Mouse (Mus musculus) heart, embryonic 14.5 days (tissue): Measurements from ENCODE around the gene Colca2. TPM values are rescaled to one million over a fixed set of nuclear protein-coding genes. Genes with fewer than 3 reads are reported as not detected.

Source experiments
- ATAC-seq: fragments of 200-750 bp; cut with Nextera tagmentation; 2 replicates; pipeline ENCODE4 v1.8.0; 2017; ENCODE audit warnings: low read depth, moderate TSS enrichment; ENCODE audit not compliant: insufficient number of reproducible peaks, insufficient read depth, low FRiP score
- H3K27ac ChIP-seq, 2 experiments: fragments of 200-500 bp in 1 of 2; fragments of 300-500 bp in 1 of 2; sonication (generic) in 1 of 2; replicated peaks in 1 of 2; 2 replicates each; pipeline ENCODE4 v1.5.1; 2012 to 2014; ENCODE audit warnings: low read depth in 2 of 2, low read length in 2 of 2, control low read depth in 1 of 2, mild to moderate bottlenecking in 1 of 2, mixed read lengths in 1 of 2; ENCODE audit not compliant: control insufficient read depth in 1 of 2, insufficient read depth in 1 of 2
- H3K27me3 ChIP-seq: fragments of 300-500 bp; sonication (generic); 2 replicates; pipeline ENCODE4 v1.6.1; 2014; ENCODE audit warnings: mild to moderate bottlenecking, low read length, control low read depth; ENCODE audit not compliant: control insufficient read depth, insufficient read depth
- H3K36me3 ChIP-seq: fragments of 300-500 bp; sonication (generic); 2 replicates; pipeline ENCODE4 v1.6.1; 2014; ENCODE audit warnings: mild to moderate bottlenecking, control low read depth, low read length, mixed read lengths; ENCODE audit not compliant: control insufficient read depth, insufficient read depth
- H3K4me1 ChIP-seq, 2 experiments: fragments of 200-500 bp in 1 of 2; fragments of 300-500 bp in 1 of 2; sonication (generic) in 1 of 2; 2 replicates each; pipeline ENCODE4 v1.6.1; 2012 to 2014; ENCODE audit warnings: low read length in 2 of 2, control low read depth in 1 of 2, mixed read lengths in 1 of 2; ENCODE audit not compliant: control insufficient read depth in 2 of 2, insufficient read depth in 2 of 2
- H3K4me2 ChIP-seq: fragments of 300-500 bp; sonication (generic); 2 replicates; pipeline ENCODE4 v1.6.1; 2014; ENCODE audit warnings: mild to moderate bottlenecking, low read length
- H3K4me3 ChIP-seq, 2 experiments: fragments of 200-500 bp in 1 of 2; fragments of 300-500 bp in 1 of 2; sonication (generic) in 1 of 2; 2 replicates each; pipeline ENCODE4 v1.5.1; 2012 to 2014; ENCODE audit warnings: low read length in 2 of 2, mild to moderate bottlenecking in 2 of 2, control low read depth in 1 of 2, low read depth in 1 of 2, moderate library complexity in 1 of 2; ENCODE audit not compliant: control insufficient read depth in 1 of 2, insufficient read depth in 1 of 2
- H3K9ac ChIP-seq: fragments of 300-500 bp; sonication (generic); 2 replicates; pipeline ENCODE4 v1.6.1; 2014; ENCODE audit warnings: mild to moderate bottlenecking, low read length
- H3K9me3 ChIP-seq: fragments of 300-500 bp; sonication (generic); 2 replicates; pipeline ENCODE4 v1.6.1; 2016; ENCODE audit warnings: low read length, control low read depth; ENCODE audit not compliant: control insufficient read depth
- WGBS: fragments of 180-500 bp; shearing (Covaris S2); extraction: QIAGEN DNeasy Blood & Tissue Kit; methylation state at CpG from one replicate; pipeline ENCODE4 v1.1.7; 2014; 5-methylcytosine and 5-hydroxymethylcytosine counted together
- polyA plus RNA-seq: library from polyadenylated mRNA; unstranded; fragments of >200 nt; fragmentation: Nextera tagmentation; extraction: Ambion mirVana; gene quantifications from 2 replicates; pipeline ENCODE4 v1.2.1, GENCODE M21; 2014

Gene Colca2
- polyA plus RNA-seq, 1 experiment from 2014 or later = 3.6 TPM

- Histone ChIP-seq H3K9me3 (no peaks in the 10 kb centered on the region), H3K4me3 (no peak overlapping the region), H3K9ac (no peak overlapping the region), H3K27me3 (no peaks in the 10 kb centered on the region), H3K4me2 (no peak overlapping the region), H3K27ac (no peak overlapping the region), H3K4me1 (no peaks in the 10 kb centered on the region), H3K36me3 (no peaks in the 10 kb centered on the region)
- 37% methylated on average over 6 of the region's 6 CpGs for WGBS
- no peak for ATAC-seq
These were observed 37.2 kb upstream of the Colca2 start for GRCm38 (mm10) chr9:51315402-51316063.

- 60% methylated on average over 18 of the region's 18 CpGs for WGBS
- H3K9me3 ChIP-seq = no peaks in the 10 kb centered on the region
- ATAC-seq = no peak
- no peaks in the 10 kb centered on the region for H3K4me1 ChIP-seq
- H3K36me3 ChIP-seq = no peaks in the 10 kb centered on the region
- H3K4me2 ChIP-seq = no peak overlapping the region
- H3K27me3 ChIP-seq = no peaks in the 10 kb centered on the region
- H3K4me3 ChIP-seq = no peak overlapping the region
- H3K27ac ChIP-seq = no peak overlapping the region
- no peak overlapping the region for H3K9ac ChIP-seq
These were observed 34.4 kb upstream of the Colca2 start for GRCm38 (mm10) chr9:51312554-51313317.

- no peaks in the 10 kb centered on the region for H3K4me1 ChIP-seq
- no peaks in the 10 kb centered on the region for H3K27me3 ChIP-seq
- H3K9ac ChIP-seq = no peak overlapping the region
- no peak for ATAC-seq
- H3K4me3 ChIP-seq = no peak overlapping the region
- no peak overlapping the region for H3K27ac ChIP-seq
- no peak overlapping the region for H3K4me2 ChIP-seq
- H3K36me3 ChIP-seq = no peaks in the 10 kb centered on the region
- no peaks in the 10 kb centered on the region for H3K9me3 ChIP-seq
- 81% methylated on average over 7 of the region's 7 CpGs for WGBS
These were observed 32.1 kb upstream of the Colca2 start for GRCm38 (mm10) chr9:51310515-51310914.

GRCm38 (mm10) chr9:51306351-51306750 is 28.0 kb upstream of the Colca2 start:
- H3K9ac ChIP-seq = no peak overlapping the region
- no peak overlapping the region for H3K4me3 ChIP-seq
- H3K36me3 ChIP-seq = no peaks in the 10 kb centered on the region
- H3K9me3 ChIP-seq = no peaks in the 10 kb centered on the region
- H3K27me3 ChIP-seq = no peaks in the 10 kb centered on the region
- no peaks in the 10 kb centered on the region for H3K4me1 ChIP-seq
- H3K4me2 ChIP-seq = no peak overlapping the region
- no peak for ATAC-seq
- 91% methylated on average over 3 of the region's 3 CpGs for WGBS
- H3K27ac ChIP-seq = no peak overlapping the region

- Histone ChIP-seq H3K27me3 (no peaks in the 10 kb centered on the region), H3K36me3 (no peaks in the 10 kb centered on the region), H3K4me2 (no peak overlapping the region), H3K9ac (no peak overlapping the region), H3K4me3 (no peak overlapping the region), H3K27ac (no peak overlapping the region), H3K9me3 (no peaks in the 10 kb centered on the region), H3K4me1 (no peaks in the 10 kb centered on the region)
- WGBS = 78% methylated on average over 3 of the region's 3 CpGs
- no peak for ATAC-seq
These were observed 26.8 kb upstream of the Colca2 start for GRCm38 (mm10) chr9:51305146-51305545.

- H3K4me1 ChIP-seq = no peaks in the 10 kb centered on the region
- no peaks in the 10 kb centered on the region for H3K27me3 ChIP-seq
- ATAC-seq = no peak
- no peaks in the 10 kb centered on the region for H3K9me3 ChIP-seq
- H3K27ac ChIP-seq = no peak overlapping the region
- H3K4me3 ChIP-seq = no peak overlapping the region
- no peak overlapping the region for H3K9ac ChIP-seq
- no peak overlapping the region for H3K4me2 ChIP-seq
- 52% methylated on average over 5 of the region's 5 CpGs for WGBS
- no peaks in the 10 kb centered on the region for H3K36me3 ChIP-seq
These were observed 25.6 kb upstream of the Colca2 start for GRCm38 (mm10) chr9:51303980-51304379.

GRCm38 (mm10) chr9:51293541-51293940 is 15.2 kb upstream of the Colca2 start:
- H3K27ac ChIP-seq = no peak overlapping the region
- H3K4me1 ChIP-seq = no peaks in the 10 kb centered on the region
- WGBS = 67% methylated on average over 8 of the region's 8 CpGs
- no peak overlapping the region; the same call in 1 of the 2 replicates for H3K9ac ChIP-seq
- H3K27me3 ChIP-seq = no peaks in the 10 kb centered on the region
- no peaks in the 10 kb centered on the region for H3K9me3 ChIP-seq
- ATAC-seq = no peak
- H3K36me3 ChIP-seq = no peaks in the 10 kb centered on the region
- no peak overlapping the region for H3K4me3 ChIP-seq
- H3K4me2 ChIP-seq = no peak overlapping the region
